Comparison of ENCODE assay signal across 31 mouse cellular contexts in genomic region chr6:82926106-82926505, GRCm38 (mm10). TPM values are rescaled to one million over a fixed set of nuclear protein-coding genes. Genes with fewer than 3 reads are reported as not detected.
A peak's percentile ranks its signal among the peaks of the same experiment; 100 is the strongest.
DNase-seq lines count a peak whose midpoint lies in the region; ATAC-seq lines count a peak whose summit lies in the region.
"Had no signal": no experiment of that assay in that cellular context is flagged by ENCODE, and none has a peak within 500 bp of the region (broad histone marks: within the 10 kb centered on the region; RNA-seq: fewer than 3 reads in every experiment).

No protein-coding gene starts in this region.

- H3K4me3 ChIP-seq in hindbrain, embryonic 16.5 days (ENCODE audit: low read length), result no peak overlapping the region
- H3K4me3 ChIP-seq in hindbrain, embryonic 13.5 days, result no peak overlapping the region
- no peak overlapping the region for H3K4me3 ChIP-seq in embryonic facial prominence, embryonic 10.5 days
- H3K4me3 ChIP-seq: embryonic facial prominence, embryonic 15.5 days; forebrain, embryonic 12.5 days; left cerebral cortex, adult 2 months; limb, embryonic 12.5 days; liver, embryonic 15.5 days; midbrain, embryonic 15.5 days had no signal

- H3K4me1 ChIP-seq in hindbrain, embryonic 16.5 days (ENCODE audit: control insufficient read depth, insufficient read depth, low read depth, low read length), result no peaks in the 10 kb centered on the region
- H3K4me1 ChIP-seq in hindbrain, embryonic 13.5 days (replicated peaks), result no peaks in the 10 kb centered on the region
- H3K4me1 ChIP-seq in embryonic facial prominence, embryonic 10.5 days, result no peaks in the 10 kb centered on the region
- H3K4me1 ChIP-seq: embryonic facial prominence, embryonic 15.5 days; forebrain, embryonic 12.5 days; limb, embryonic 12.5 days; liver, embryonic 15.5 days; midbrain, embryonic 15.5 days had no signal

- no peaks in the 10 kb centered on the region for H3K27me3 ChIP-seq in hindbrain, embryonic 16.5 days (replicated peaks; ENCODE audit: control insufficient read depth, insufficient read depth, low read length)
- H3K27me3 ChIP-seq in hindbrain, embryonic 13.5 days, result no peaks in the 10 kb centered on the region
- H3K27me3 ChIP-seq in embryonic facial prominence, embryonic 10.5 days (replicated peaks; ENCODE audit: low read depth, poor library complexity, severe bottlenecking), result peaks cover 12% of the 10 kb centered on the region; the same call in 1 of the 2 replicates
- H3K27me3 ChIP-seq: embryonic facial prominence, embryonic 15.5 days; forebrain, embryonic 12.5 days; midbrain, embryonic 15.5 days had no signal

- peak; percentile 37; the same call in 1 of the 2 replicates for ATAC-seq in hindbrain, embryonic 16.5 days
- ATAC-seq in hindbrain, embryonic 13.5 days (ENCODE audit: low FRiP score), result no peak
- ATAC-seq: intestine, postnatal 0 days; midbrain, embryonic 15.5 days had no signal

- peak; percentile 65 for DNase-seq in cerebellum, adult 11-12 months
- DNase-seq in cerebellum, postnatal 4 days (ENCODE audit: low spot score in 2 of 2), result no peak
- peak; percentile 77 for DNase-seq in cerebellum, adult 9-10 months
- DNase-seq in cerebellum, postnatal 36 days, result peak; percentile 22 to 44
- no peak for DNase-seq in embryonic facial prominence, embryonic 10.5 days (ENCODE audit: low spot score)
- DNase-seq: adrenal gland, adult 8-10 months; forebrain, postnatal 0 days; gastrocnemius, postnatal 14 days; heart, postnatal 4 days; kidney, adult 9 months; kidney, postnatal 10 days; lung, embryonic 14.5 days; lung, postnatal 14 days; right cerebral cortex, adult 18-20 months; spleen, adult 18-20 months; thymus, adult 18-20 months; thymus, postnatal 25 days had no signal

- H3K9ac ChIP-seq in hindbrain, embryonic 16.5 days (ENCODE audit: low read depth, low read length), result no peak overlapping the region
- no peak overlapping the region for H3K9ac ChIP-seq in hindbrain, embryonic 13.5 days
- H3K9ac ChIP-seq: embryonic facial prominence, embryonic 15.5 days; forebrain, embryonic 12.5 days; forebrain, postnatal 0 days; limb, embryonic 12.5 days; liver, embryonic 15.5 days; lung, embryonic 14.5 days; midbrain, embryonic 15.5 days had no signal

- no peak overlapping the region for H3K4me2 ChIP-seq in hindbrain, embryonic 16.5 days (ENCODE audit: low read length)
- no peak overlapping the region for H3K4me2 ChIP-seq in hindbrain, embryonic 13.5 days
- H3K4me2 ChIP-seq: embryonic facial prominence, embryonic 15.5 days; forebrain, embryonic 12.5 days; heart, embryonic 11.5 days; limb, embryonic 12.5 days; liver, embryonic 15.5 days; lung, embryonic 14.5 days; midbrain, embryonic 15.5 days had no signal

- H3K9me3 ChIP-seq in hindbrain, embryonic 16.5 days (ENCODE audit: control insufficient read depth, low read length), result no peaks in the 10 kb centered on the region
- H3K9me3 ChIP-seq in hindbrain, embryonic 13.5 days, result no peaks in the 10 kb centered on the region
- no peaks in the 10 kb centered on the region; the same call in 1 of the 2 replicates for H3K9me3 ChIP-seq in embryonic facial prominence, embryonic 10.5 days
- H3K9me3 ChIP-seq: embryonic facial prominence, embryonic 15.5 days; forebrain, embryonic 12.5 days; G1E; limb, embryonic 12.5 days; liver, embryonic 15.5 days; midbrain, embryonic 15.5 days had no signal

- peaks cover 14% of the 10 kb centered on the region for H3K36me3 ChIP-seq in hindbrain, embryonic 16.5 days (ENCODE audit: control insufficient read depth, insufficient read depth, low read length)
- H3K36me3 ChIP-seq in hindbrain, embryonic 13.5 days, result peaks cover 62% of the 10 kb centered on the region
- H3K36me3 ChIP-seq in embryonic facial prominence, embryonic 10.5 days (replicated peaks), result no peaks in the 10 kb centered on the region
- H3K36me3 ChIP-seq: embryonic facial prominence, embryonic 15.5 days; forebrain, embryonic 12.5 days; G1E; liver, embryonic 15.5 days had no signal

- H3K27ac ChIP-seq in hindbrain, embryonic 16.5 days (ENCODE audit: low read depth, low read length), result 0 out of 2 replicates have a peak overlapping the region, but pooled peaks have one; percentile 40
- H3K27ac ChIP-seq in hindbrain, embryonic 13.5 days, result no peak overlapping the region
- no peak overlapping the region for H3K27ac ChIP-seq in embryonic facial prominence, embryonic 10.5 days (replicated peaks)
- H3K27ac ChIP-seq: embryonic facial prominence, embryonic 15.5 days; forebrain, embryonic 12.5 days; left cerebral cortex, adult 2 months; limb, embryonic 12.5 days; liver, embryonic 15.5 days; midbrain, embryonic 15.5 days; stomach, postnatal 0 days had no signal

- 82% methylated on average over 10 of the region's 10 CpGs for WGBS in hindbrain, embryonic 16.5 days
- WGBS in hindbrain, embryonic 13.5 days, result 90% methylated on average over 10 of the region's 10 CpGs
- WGBS in embryonic facial prominence, embryonic 10.5 days, result 85% methylated on average over 10 of the region's 10 CpGs

RNA-seq across cellular contexts. Expression of gene Sema4f, which starts 13.5 kb away (rescaled TPM):
- 21.9 and 24.8 TPM in 2 replicates for polyA plus RNA-seq in hindbrain, embryonic 16.5 days (2015; fragmentation: Nextera tagmentation; extraction: Ambion mirVana)
- 17.5 and 18.6 TPM in 2 replicates for polyA plus RNA-seq in hindbrain, embryonic 13.5 days (2015; fragmentation: Nextera tagmentation; extraction: Ambion mirVana)
- polyA plus RNA-seq in embryonic facial prominence, embryonic 10.5 days (2016; fragmentation: Nextera tagmentation; extraction: Ambion mirVana), result 1.4 and 2.1 TPM in 2 replicates
- polyA plus RNA-seq: G1E; liver, adult 2 months had no signal

RNA-seq across cellular contexts. Expression of gene M1ap, which starts 20.6 kb away (rescaled TPM):
- polyA plus RNA-seq in hindbrain, embryonic 16.5 days (2015; fragmentation: Nextera tagmentation; extraction: Ambion mirVana), result 0.41 TPM in 1 of 2 replicates, not detected in the other
- not detected in 2 replicates for polyA plus RNA-seq in hindbrain, embryonic 13.5 days (2015; fragmentation: Nextera tagmentation; extraction: Ambion mirVana)
- 0.31 and 0.56 TPM in 2 replicates for polyA plus RNA-seq in embryonic facial prominence, embryonic 10.5 days (2016; fragmentation: Nextera tagmentation; extraction: Ambion mirVana)
- polyA plus RNA-seq: forebrain, embryonic 12.5 days; neural tube, embryonic 11.5 days had no signal

Comparison
In these comparisons a context has a peak if more than half of its experiments do, and no peak if none do; other contexts are left out.
1. DNase-seq: peak in cerebellum, adult 11-12 months (single experiment), cerebellum, adult 9-10 months (single experiment) and cerebellum, postnatal 36 days (2 of 2); none in cerebellum, postnatal 4 days (0 of 2) and embryonic facial prominence, embryonic 10.5 days (single experiment).